Mouse (Mus musculus) olfactory bulb, adult 2 months (tissue): Measurements from ENCODE around the gene Ctnna3.

Experiments used
- CTCF ChIP-seq: fragments of 200-500 bp; IDR thresholded peaks from 2 replicates; pipeline ENCODE4 v1.5.1; 2012; ENCODE audit warnings: low read depth, mild to moderate bottlenecking, low read length, moderate library complexity; ENCODE audit not compliant: insufficient read depth
- POLR2A ChIP-seq: fragments of 200-500 bp; IDR thresholded peaks from 2 replicates; pipeline ENCODE4 v1.6.1; 2012; ENCODE audit warnings: mild to moderate bottlenecking, low read depth, low read length, moderate library complexity; ENCODE audit not compliant: insufficient read depth

GRCm38 (mm10) chr10:63432887-63433286 lies 3.0 kb downstream of the Ctnna3 start:
- TF ChIP-seq POLR2A, result no peak
- TF ChIP-seq CTCF, result no peak
